ENCODE assay signal across 1 mouse cellular context in the genomic region with DNA sequence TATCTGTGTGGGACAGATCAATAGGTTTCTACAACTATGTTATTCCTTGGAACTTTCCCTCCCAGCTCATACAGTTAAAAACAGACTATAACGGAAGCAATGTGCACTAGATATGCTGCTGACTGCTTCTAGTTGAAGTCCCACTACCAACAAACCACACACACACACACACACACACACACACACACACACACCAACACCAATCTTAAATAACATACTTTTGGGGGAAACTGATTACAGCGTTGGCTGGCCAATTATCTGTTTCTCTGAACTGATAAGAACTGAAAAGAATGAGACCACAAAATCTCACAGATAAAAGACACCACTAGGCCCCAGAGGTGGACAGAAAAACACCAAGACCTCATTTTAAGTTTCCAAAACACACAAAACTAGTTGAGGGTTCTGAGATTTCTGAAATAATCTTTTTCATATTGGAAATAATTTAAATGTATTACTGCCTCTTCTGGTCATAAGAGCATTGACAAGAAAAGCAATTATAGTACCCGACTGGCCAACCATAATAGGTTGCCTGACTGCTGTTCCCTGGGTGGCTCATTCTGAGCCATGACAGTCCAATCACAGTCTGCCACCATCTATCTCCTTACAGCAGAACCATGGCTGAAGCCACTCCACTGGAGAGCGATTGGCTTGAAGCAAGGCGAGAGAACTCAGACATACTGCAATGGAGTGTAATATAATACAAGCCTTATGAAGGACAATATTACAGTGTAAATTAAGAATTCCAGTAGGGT.
TF ChIP-seq lines count a peak whose summit lies in the region.

No protein-coding gene starts in this region.

TF ChIP-seq in MEL, 35 proteins besides CTCF, POLR2A, EP300 and RAD21:
- peak; percentile 89 for TF ChIP-seq GATA1 (IDR thresholded peaks at IDR 0.05; ENCODE audit: low read depth, low read length)
- TF ChIP-seq MEF2A (IDR thresholded peaks at IDR 0.05; ENCODE audit: extremely low read depth, insufficient replicate concordance, low read depth, low read length, poor library complexity, severe bottlenecking): no peak
- TF ChIP-seq MAX (IDR thresholded peaks at IDR 0.05; ENCODE audit: low read length): no peak
- TF ChIP-seq TCF12 (IDR thresholded peaks at IDR 0.05; ENCODE audit: low read depth, low read length): peak; percentile 76
- no peak for TF ChIP-seq MYC (IDR thresholded peaks at IDR 0.05; ENCODE audit: low read depth, low read length)
- no peak for TF ChIP-seq MAZ (IDR thresholded peaks at IDR 0.05; ENCODE audit: low read depth, low read length)
- no peak for TF ChIP-seq CHD2 (IDR thresholded peaks at IDR 0.05; ENCODE audit: low read length)
- no peak for TF ChIP-seq GABPA (IDR thresholded peaks at IDR 0.05; ENCODE audit: low read depth, low read length)
- peak; percentile 42; the same call in 1 of the 2 replicates for TF ChIP-seq MXI1 (IDR thresholded peaks at IDR 0.05; ENCODE audit: low read depth, low read length)
- no peak; the same call in 1 of the 2 replicates for TF ChIP-seq TAL1 (IDR thresholded peaks at IDR 0.05; ENCODE audit: low read length)
- no peak for TF ChIP-seq POLR2AphosphoS2 (IDR thresholded peaks at IDR 0.05; ENCODE audit: low read length)
- no peak for TF ChIP-seq USF2 (IDR thresholded peaks at IDR 0.05; ENCODE audit: borderline replicate concordance in 1 of 2, insufficient read depth in 1 of 2, low read depth in 1 of 2, low read length in 2 of 2)
- TF ChIP-seq ZKSCAN1 (IDR thresholded peaks at IDR 0.05; ENCODE audit: low read depth, low read length): no peak
- TF ChIP-seq KAT2A (conservative IDR thresholded peaks at IDR 0.05; ENCODE audit: low read depth, low read length): no peak
- no peak for TF ChIP-seq UBTF (IDR thresholded peaks at IDR 0.05; ENCODE audit: borderline replicate concordance, insufficient read depth, low read depth, low read length)
- TF ChIP-seq ELF1 (IDR thresholded peaks at IDR 0.05; ENCODE audit: low read depth, low read length): 0 out of 2 replicates have a peak, but pooled peaks have one; percentile 31
- no peak for TF ChIP-seq ZC3H11A (IDR thresholded peaks at IDR 0.05; ENCODE audit: low read depth, low read length)
- peak; percentile 23; the same call in 1 of the 2 replicates for TF ChIP-seq MAFK (IDR thresholded peaks at IDR 0.05; ENCODE audit: borderline replicate concordance, low read depth, low read length)
- no peak for TF ChIP-seq NELFE (IDR thresholded peaks at IDR 0.05; ENCODE audit: low read depth, low read length)
- TF ChIP-seq E2F4 (IDR thresholded peaks at IDR 0.05; ENCODE audit: borderline replicate concordance, low read depth, low read length): no peak
- no peak for TF ChIP-seq HCFC1 (IDR thresholded peaks at IDR 0.05; ENCODE audit: low read depth, low read length)
- no peak for TF ChIP-seq USF1 (IDR thresholded peaks at IDR 0.05; ENCODE audit: low read depth, low read length)
- peak; percentile 96 for TF ChIP-seq RCOR1 (IDR thresholded peaks at IDR 0.05; ENCODE audit: low read depth, low read length)
- no peak for TF ChIP-seq TBP (IDR thresholded peaks at IDR 0.05; ENCODE audit: low read depth, low read length)
- no peak for TF ChIP-seq SIN3A (IDR thresholded peaks at IDR 0.05; ENCODE audit: low read length)
- no peak for TF ChIP-seq ZMIZ1 (IDR thresholded peaks at IDR 0.05; ENCODE audit: low read depth, low read length)
- TF ChIP-seq SMC3 (IDR thresholded peaks at IDR 0.05; ENCODE audit: low read depth, low read length): no peak
- no peak for TF ChIP-seq POLR2AphosphoS5 (IDR thresholded peaks at IDR 0.05; ENCODE audit: borderline replicate concordance, low read depth, low read length)
- TF ChIP-seq BHLHE40 (IDR thresholded peaks at IDR 0.05; ENCODE audit: borderline replicate concordance, low read depth, low read length): no peak
- TF ChIP-seq ZNF384 (IDR thresholded peaks at IDR 0.05; ENCODE audit: low read depth, low read length): no peak
- no peak for TF ChIP-seq JUND (IDR thresholded peaks at IDR 0.05; ENCODE audit: low read depth, low read length)
- no peak for TF ChIP-seq NRF1 (IDR thresholded peaks at IDR 0.05; ENCODE audit: insufficient read depth, low read depth, low read length, poor library complexity, severe bottlenecking)
- no peak for TF ChIP-seq CHD1 (IDR thresholded peaks at IDR 0.05; ENCODE audit: low read depth, low read length)
- TF ChIP-seq MYB (IDR thresholded peaks at IDR 0.05; ENCODE audit: low read depth, low read length): no peak
- 0 out of 2 replicates have a peak, but pooled peaks have one; percentile 54 for TF ChIP-seq ETS1 (IDR thresholded peaks at IDR 0.05; ENCODE audit: low read depth, low read length)
